8 mouse cellular contexts compared by ENCODE assay signal in genomic region chr19:7039088-7039720, GRCm38 (mm10). TPM values are rescaled to one million over a fixed set of nuclear protein-coding genes. Genes with fewer than 3 reads are reported as not detected.
DNase-seq lines count a peak whose midpoint lies in the region; ATAC-seq and TF ChIP-seq lines count a peak whose summit lies in the region.

No protein-coding gene starts in this region.

- H3K27ac ChIP-seq in embryonic facial prominence, embryonic 10.5 days (replicated peaks), result peak overlapping the region; percentile 99
- peak overlapping the region; percentile 85 for H3K27ac ChIP-seq in kidney, embryonic 14.5 days (ENCODE audit: low read depth, low read length)
- H3K27ac ChIP-seq in liver, embryonic 12.5 days, result peak overlapping the region; percentile 95

- DNase-seq in T-cell, adult 2 months (ENCODE audit: low spot score), result peak; percentile 62
- DNase-seq in embryonic facial prominence, embryonic 10.5 days (ENCODE audit: low spot score), result peak; percentile 76
- DNase-seq in heart, adult 18-20 months, result peak; percentile 44 to 65
- DNase-seq in neural tube, embryonic 10.5 days (ENCODE audit: extremely low spot score, low spot score), result peak; percentile 71
- peak; percentile 65 to 73 for DNase-seq in thymus, postnatal 10 days (ENCODE audit: low spot score in 2 of 2)

- peaks cover 45% of the 10 kb centered on the region for H3K79me3 ChIP-seq in C2C12 (ENCODE audit: low read depth)

- peaks cover 27% of the 10 kb centered on the region for H3K4me1 ChIP-seq in embryonic facial prominence, embryonic 10.5 days
- H3K4me1 ChIP-seq in kidney, embryonic 14.5 days (ENCODE audit: control insufficient read depth, insufficient read depth, low read length), result peaks cover 13% of the 10 kb centered on the region
- H3K4me1 ChIP-seq in liver, embryonic 12.5 days, result peaks cover 39% of the 10 kb centered on the region

- H3K27me3 ChIP-seq in C2C12 (ENCODE audit: control insufficient read depth, insufficient read depth, insufficient read length), result no peaks in the 10 kb centered on the region
- no peaks in the 10 kb centered on the region for H3K27me3 ChIP-seq in embryonic facial prominence, embryonic 10.5 days (replicated peaks; ENCODE audit: low read depth, poor library complexity, severe bottlenecking)
- H3K27me3 ChIP-seq in kidney, embryonic 14.5 days (ENCODE audit: control insufficient read depth, insufficient read depth, low read length), result no peaks in the 10 kb centered on the region
- H3K27me3 ChIP-seq in liver, embryonic 12.5 days (replicated peaks), result no peaks in the 10 kb centered on the region

- peak overlapping the region; percentile 90 for H3K9ac ChIP-seq in kidney, embryonic 14.5 days (ENCODE audit: low read depth, low read length)
- H3K9ac ChIP-seq in liver, embryonic 12.5 days, result peak overlapping the region; percentile 99

- WGBS in embryonic facial prominence, embryonic 10.5 days, result 1% methylated on average over 35 of the region's 35 CpGs
- WGBS in kidney, embryonic 14.5 days, result 1% methylated on average over 35 of the region's 35 CpGs
- WGBS in liver, embryonic 12.5 days (ENCODE audit: insufficient replicate concordance), result 1% methylated on average over 35 of the region's 35 CpGs

- H3K4me3 ChIP-seq in C2C12 (ENCODE audit: insufficient read depth, poor library complexity, severe bottlenecking), result peak overlapping the region; percentile 77
- H3K4me3 ChIP-seq in embryonic facial prominence, embryonic 10.5 days, result peak overlapping the region; percentile 96
- peak overlapping the region; percentile 85 for H3K4me3 ChIP-seq in kidney, embryonic 14.5 days (ENCODE audit: low read length)
- H3K4me3 ChIP-seq in liver, embryonic 12.5 days, result peak overlapping the region; percentile 96

- TF ChIP-seq CTCF in C2C12 (IDR thresholded peaks at IDR 0.05; ENCODE audit: control insufficient read depth, insufficient read depth, insufficient read length), result no peak

- H3K79me2 ChIP-seq in C2C12 (ENCODE audit: control insufficient read depth, insufficient read depth), result peaks cover 55% of the 10 kb centered on the region

- ATAC-seq in kidney, embryonic 14.5 days (ENCODE audit: low FRiP score, low TSS enrichment), result peak; percentile 14
- ATAC-seq in liver, embryonic 12.5 days, result peak; percentile 11

- H3K36me3 ChIP-seq in C2C12 (ENCODE audit: control insufficient read depth, insufficient read depth), result peaks cover 39% of the 10 kb centered on the region
- H3K36me3 ChIP-seq in embryonic facial prominence, embryonic 10.5 days (replicated peaks), result peaks cover 44% of the 10 kb centered on the region
- H3K36me3 ChIP-seq in kidney, embryonic 14.5 days (ENCODE audit: control insufficient read depth, insufficient read depth, low read length), result peaks cover 15% of the 10 kb centered on the region
- H3K36me3 ChIP-seq in liver, embryonic 12.5 days, result peaks cover 38% of the 10 kb centered on the region

- no peaks in the 10 kb centered on the region for H3K9me3 ChIP-seq in embryonic facial prominence, embryonic 10.5 days
- H3K9me3 ChIP-seq in kidney, embryonic 14.5 days (ENCODE audit: control insufficient read depth, low read length), result no peaks in the 10 kb centered on the region
- H3K9me3 ChIP-seq in liver, embryonic 12.5 days (replicated peaks), result no peaks in the 10 kb centered on the region

- H3K4me2 ChIP-seq in kidney, embryonic 14.5 days (replicated peaks; ENCODE audit: low read depth, low read length), result peak overlapping the region; percentile 67
- H3K4me2 ChIP-seq in liver, embryonic 12.5 days, result peak overlapping the region; percentile 82

- H3ac ChIP-seq in C2C12 (ENCODE audit: control insufficient read depth, insufficient read length, low read depth), result peak overlapping the region; percentile 95

TF ChIP-seq in C2C12, 6 proteins besides CTCF, POLR2A, EP300 and RAD21:
- TF ChIP-seq MYOG (IDR thresholded peaks at IDR 0.05; ENCODE audit: control insufficient read depth, extremely low read depth, insufficient read length) (no peak), MAX (IDR thresholded peaks at IDR 0.05) (no peak), FOSL1 (IDR thresholded peaks at IDR 0.05; ENCODE audit: insufficient read depth, low read length, poor library complexity, severe bottlenecking) (no peak), CEBPB (IDR thresholded peaks at IDR 0.05; ENCODE audit: low read depth) (no peak), USF1 (IDR thresholded peaks at IDR 0.05; ENCODE audit: low read depth) (no peak), MYOD1 (IDR thresholded peaks at IDR 0.05; ENCODE audit: control insufficient read depth, insufficient read length, low read depth) (no peak)

RNA-seq across cellular contexts. Expression of gene Stip1, which starts 0.6 kb away (rescaled TPM):
- 309 TPM for polyA plus RNA-seq in C2C12 (2012; fragmentation: generic; extraction: Trizol)
- polyA plus RNA-seq in embryonic facial prominence, embryonic 10.5 days (2016; fragmentation: Nextera tagmentation; extraction: Ambion mirVana), result 453 and 489 TPM in 2 replicates
- total RNA-seq in heart, adult 18-20 months (2021), result 100 to 1,000 TPM; 137 to 160 TPM
- 223 and 304 TPM in 2 replicates for polyA plus RNA-seq in kidney, embryonic 14.5 days (2014; fragmentation: Nextera tagmentation; extraction: Ambion mirVana)
- polyA plus RNA-seq in liver, embryonic 12.5 days (2016; fragmentation: Nextera tagmentation; extraction: Ambion mirVana), result 218 and 230 TPM in 2 replicates

RNA-seq across cellular contexts. Expression of gene Macrod1, which starts 17.4 kb away (rescaled TPM):
- polyA plus RNA-seq in C2C12 (2012; fragmentation: generic; extraction: Trizol), result 8.3 TPM
- 5.0 and 5.4 TPM in 2 replicates for polyA plus RNA-seq in embryonic facial prominence, embryonic 10.5 days (2016; fragmentation: Nextera tagmentation; extraction: Ambion mirVana)
- 100 to 1,000 TPM; 303 to 332 TPM for total RNA-seq in heart, adult 18-20 months (2021)
- 9.9 and 10.7 TPM in 2 replicates for polyA plus RNA-seq in kidney, embryonic 14.5 days (2014; fragmentation: Nextera tagmentation; extraction: Ambion mirVana)
- polyA plus RNA-seq in liver, embryonic 12.5 days (2016; fragmentation: Nextera tagmentation; extraction: Ambion mirVana), result 6.4 and 7.6 TPM in 2 replicates

RNA-seq across cellular contexts. Expression of gene Fermt3, which starts 19.9 kb away (rescaled TPM):
- 0.37 TPM for polyA plus RNA-seq in C2C12 (2012; fragmentation: generic; extraction: Trizol)
- polyA plus RNA-seq in embryonic facial prominence, embryonic 10.5 days (2016; fragmentation: Nextera tagmentation; extraction: Ambion mirVana), result 7.1 and 8.0 TPM in 2 replicates
- 1 to 10 TPM; 4.4 to 6.0 TPM for total RNA-seq in heart, adult 18-20 months (2021)
- 3.6 and 4.9 TPM in 2 replicates for polyA plus RNA-seq in kidney, embryonic 14.5 days (2014; fragmentation: Nextera tagmentation; extraction: Ambion mirVana)
- 135 and 147 TPM in 2 replicates for polyA plus RNA-seq in liver, embryonic 12.5 days (2016; fragmentation: Nextera tagmentation; extraction: Ambion mirVana)

RNA-seq across cellular contexts. Expression of gene Trpt1, which starts 43.3 kb away (rescaled TPM):
- 4.7 TPM for polyA plus RNA-seq in C2C12 (2012; fragmentation: generic; extraction: Trizol)
- 8.3 and 8.8 TPM in 2 replicates for polyA plus RNA-seq in embryonic facial prominence, embryonic 10.5 days (2016; fragmentation: Nextera tagmentation; extraction: Ambion mirVana)
- 10 to 100 TPM; 22.4 to 26.4 TPM for total RNA-seq in heart, adult 18-20 months (2021)
- 9.7 and 12.1 TPM in 2 replicates for polyA plus RNA-seq in kidney, embryonic 14.5 days (2014; fragmentation: Nextera tagmentation; extraction: Ambion mirVana)
- polyA plus RNA-seq in liver, embryonic 12.5 days (2016; fragmentation: Nextera tagmentation; extraction: Ambion mirVana), result 2.2 and 2.5 TPM in 2 replicates

RNA-seq across cellular contexts. Expression of gene Nudt22, which starts 43.3 kb away (rescaled TPM):
- 18.2 TPM for polyA plus RNA-seq in C2C12 (2012; fragmentation: generic; extraction: Trizol)
- 20.1 and 20.9 TPM in 2 replicates for polyA plus RNA-seq in embryonic facial prominence, embryonic 10.5 days (2016; fragmentation: Nextera tagmentation; extraction: Ambion mirVana)
- total RNA-seq in heart, adult 18-20 months (2021), result 10 to 100 TPM; 23.7 to 25.4 TPM
- polyA plus RNA-seq in kidney, embryonic 14.5 days (2014; fragmentation: Nextera tagmentation; extraction: Ambion mirVana), result 20.4 and 22.2 TPM in 2 replicates
- 10.0 and 11.9 TPM in 2 replicates for polyA plus RNA-seq in liver, embryonic 12.5 days (2016; fragmentation: Nextera tagmentation; extraction: Ambion mirVana)

Comparison
In these comparisons a context has a peak if more than half of its experiments do, and no peak if none do; other contexts are left out.
1. Peak in every context shown above with its lines: DNase-seq, ATAC-seq, H3K4me3 ChIP-seq and H3K27ac ChIP-seq.
2. RNA of gene Fermt3, which starts 19.9 kb away (polyA plus RNA-seq): 135 to 147 TPM in liver, embryonic 12.5 days; 7.1 to 8.0 TPM in embryonic facial prominence, embryonic 10.5 days, 3.6 to 4.9 TPM in kidney, embryonic 14.5 days and 0.37 TPM in C2C12 (single experiment); every median in the first group is over 10 times any median in the second.